Mouse (Mus musculus) adrenal gland, adult 2 months (tissue): ENCODE data around the gene Actr3. TPM values are rescaled to one million over a fixed set of nuclear protein-coding genes. Genes with fewer than 3 reads are reported as not detected.

Experiments
- DNase-seq: peaks from one replicate; pipeline ENCODE4 v3.0.0; 2021
- long read RNA-seq: library from polyadenylated mRNA; stranded (forward); transcript quantifications from one replicate; pipeline ENCODE4 v2.0.0, GENCODE M21; 2021
- polyA plus RNA-seq: library from polyadenylated mRNA; depleted of rRNA; stranded (reverse); fragments of >200 nt; gene quantifications from 2 replicates; pipeline ENCODE4 v1.2.3, GENCODE M21; 2012; rRNA removed
- total RNA-seq, 2 experiments: library from RNA; stranded (reverse); gene quantifications; 2 replicates each; pipeline ENCODE4 v1.2.3; 2021

Actr3 gene
- total RNA-seq (100 to 1,000 TPM; 170 to 187 TPM), polyA plus RNA-seq (19.3 and 22.8 TPM in 2 replicates)
- long read RNA-seq, transcript Actr3-202 (12 exons, 2,565 nt) = major isoform, 121 of 131 reads
- long read RNA-seq, partial matches to known transcripts = 2 of 131 reads
- long read RNA-seq, other reads (novel, unspliced or antisense) = 4 of 131 reads

GRCm38 (mm10) chr1:125435369-125436135 lies at the start of gene Actr3:
Gene Actr3 (minus strand): TSS chr1:125435727.
- DNase-seq = peak; percentile 100

GRCm38 (mm10) chr1:125482459-125483287 lies 47.1 kb upstream of the Actr3 start:
- no peak for DNase-seq

GRCm38 (mm10) chr1:125481842-125482241 lies 46.3 kb upstream of the Actr3 start:
- DNase-seq = no peak

- DNase-seq = no peak
Measured at GRCm38 (mm10) chr1:125478588-125478987, 43.1 kb upstream of the Actr3 start.

GRCm38 (mm10) chr1:125475961-125476682 lies 40.6 kb upstream of the Actr3 start:
- peak; percentile 24 for DNase-seq

GRCm38 (mm10) chr1:125473866-125474265 lies 38.3 kb upstream of the Actr3 start:
- no peak for DNase-seq

GRCm38 (mm10) chr1:125473126-125473666 lies 37.7 kb upstream of the Actr3 start:
- DNase-seq = no peak

- no peak for DNase-seq
Measured at GRCm38 (mm10) chr1:125470805-125471648, 35.5 kb upstream of the Actr3 start.

GRCm38 (mm10) chr1:125467936-125468335 lies 32.4 kb upstream of the Actr3 start:
- DNase-seq = no peak

GRCm38 (mm10) chr1:125466621-125467257 lies 31.2 kb upstream of the Actr3 start:
- DNase-seq = no peak

- DNase-seq = no peak
Measured at GRCm38 (mm10) chr1:125464011-125464410, 28.5 kb upstream of the Actr3 start.

- no peak for DNase-seq
Measured at GRCm38 (mm10) chr1:125463349-125463748, 27.8 kb upstream of the Actr3 start.

- DNase-seq = no peak
Measured at GRCm38 (mm10) chr1:125462917-125463316, 27.4 kb upstream of the Actr3 start.

- DNase-seq = peak; percentile 20
Measured at GRCm38 (mm10) chr1:125458531-125458930, 23.0 kb upstream of the Actr3 start.

- DNase-seq = no peak
Measured at GRCm38 (mm10) chr1:125455128-125455527, 19.6 kb upstream of the Actr3 start.

GRCm38 (mm10) chr1:125450282-125451000 lies 14.9 kb upstream of the Actr3 start:
- DNase-seq = no peak

- DNase-seq = no peak
Measured at GRCm38 (mm10) chr1:125447926-125448325, 12.4 kb upstream of the Actr3 start.

- no peak for DNase-seq
Measured at GRCm38 (mm10) chr1:125441679-125442078, 6.2 kb upstream of the Actr3 start.

GRCm38 (mm10) chr1:125441251-125441650 lies 5.7 kb upstream of the Actr3 start:
- DNase-seq = no peak

GRCm38 (mm10) chr1:125439556-125439955 lies 4.0 kb upstream of the Actr3 start:
- DNase-seq = no peak
